ENCODE assay signal across 24 mouse cellular contexts in the genomic region with DNA sequence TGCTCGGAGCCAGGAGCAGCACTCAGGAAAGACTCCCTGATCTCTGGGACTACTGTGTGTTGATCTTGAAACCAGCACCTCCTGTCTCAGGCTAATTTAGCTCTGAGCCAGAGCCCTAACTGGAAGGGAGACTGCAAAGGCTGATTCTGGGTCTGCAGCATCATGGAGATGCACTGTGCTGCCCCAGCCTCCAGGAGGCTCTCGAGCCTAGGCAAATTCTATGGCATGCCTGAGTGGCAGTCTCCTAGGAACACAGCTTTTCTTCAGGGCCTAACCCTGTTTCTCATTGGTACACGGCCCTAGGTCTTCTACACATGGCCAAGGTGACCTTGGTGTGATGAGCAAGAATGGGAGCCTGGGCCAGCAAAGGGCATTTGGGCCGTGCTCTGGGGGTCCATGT. TPM values are rescaled to one million over a fixed set of nuclear protein-coding genes. Genes with fewer than 3 reads are reported as not detected.
DNase-seq lines count a peak whose midpoint lies in the region; ATAC-seq and TF ChIP-seq lines count a peak whose summit lies in the region.
"Had no signal": no experiment of that assay in that cellular context is flagged by ENCODE, and none has a peak within 500 bp of the region (broad histone marks: within the 10 kb centered on the region; RNA-seq: fewer than 3 reads in every experiment).

No protein-coding gene starts in this region.

- no peaks in the 10 kb centered on the region for H3K4me1 ChIP-seq in midbrain, postnatal 0 days (ENCODE audit: insufficient read depth, low read length)
- no peaks in the 10 kb centered on the region for H3K4me1 ChIP-seq in midbrain, embryonic 11.5 days (ENCODE audit: control insufficient read depth, insufficient read depth, low read length)

- no peak overlapping the region for H3K4me2 ChIP-seq in midbrain, postnatal 0 days (ENCODE audit: low read depth, low read length, poor library complexity, severe bottlenecking)
- H3K4me2 ChIP-seq in midbrain, embryonic 11.5 days, result no peak overlapping the region
- H3K4me2 ChIP-seq: heart, embryonic 11.5 days had no signal

- no peaks in the 10 kb centered on the region for H3K9me3 ChIP-seq in midbrain, postnatal 0 days (ENCODE audit: low read length)
- H3K9me3 ChIP-seq in midbrain, embryonic 11.5 days (ENCODE audit: control insufficient read depth, low read length), result no peaks in the 10 kb centered on the region
- H3K9me3 ChIP-seq: G1E; megakaryocyte, embryonic 14.5 days had no signal

- H3K9ac ChIP-seq in midbrain, postnatal 0 days (replicated peaks; ENCODE audit: low read length, poor library complexity, severe bottlenecking), result no peak overlapping the region
- H3K9ac ChIP-seq in midbrain, embryonic 11.5 days (ENCODE audit: low read length), result no peak overlapping the region

- H3K27me3 ChIP-seq in midbrain, postnatal 0 days (ENCODE audit: insufficient read depth, low read length), result no peaks in the 10 kb centered on the region
- no peaks in the 10 kb centered on the region for H3K27me3 ChIP-seq in midbrain, embryonic 11.5 days (ENCODE audit: control insufficient read depth, insufficient read depth, low read length)

- peak; percentile 60; the same call in 1 of the 2 replicates for ATAC-seq in midbrain, postnatal 0 days (ENCODE audit: low FRiP score)
- no peak for ATAC-seq in midbrain, embryonic 11.5 days (ENCODE audit: low FRiP score)
- 0 out of 2 replicates have a peak, but pooled peaks have one; percentile 5 for ATAC-seq in megakaryocyte-erythroid progenitor cell, adult 5-6 weeks (replicated peaks; ENCODE audit: low FRiP score, low TSS enrichment, poor library complexity, severe bottlenecking)
- ATAC-seq: forebrain, embryonic 16.5 days had no signal

- DNase-seq in gastrocnemius, adult 2 months, result no peak
- DNase-seq in gastrocnemius, postnatal 4 days (ENCODE audit: low spot score in 2 of 2), result no peak
- DNase-seq in left cerebral cortex, adult 2 months (ENCODE audit: extremely low spot score in 1 of 2, low spot score in 2 of 2), result no peak
- DNase-seq in left cerebral cortex, postnatal 10 days (ENCODE audit: extremely low spot score in 1 of 2, low spot score in 2 of 2), result no peak
- peak; percentile 19 for DNase-seq in midbrain, postnatal 0 days (ENCODE audit: low spot score)
- DNase-seq in midbrain, embryonic 11.5 days (ENCODE audit: low spot score, missing footprints), result no peak
- no peak for DNase-seq in urinary bladder, postnatal 25 days (ENCODE audit: low spot score)
- DNase-seq: adrenal gland, postnatal 14 days; B cell, adult 2 months; cerebellum, postnatal 14 days; gastrocnemius, postnatal 14 days; heart, postnatal 4 days; kidney, postnatal 25 days; right cerebral cortex, postnatal 14 days had no signal

- TF ChIP-seq CTCF in gastrocnemius, adult 2 months (IDR thresholded peaks at IDR 0.05), result peak; percentile 10; the same call in 1 of the 2 replicates
- TF ChIP-seq CTCF in left cerebral cortex, adult 2 months (IDR thresholded peaks at IDR 0.05), result peak; percentile 39
- TF ChIP-seq CTCF in midbrain, postnatal 0 days (IDR thresholded peaks at IDR 0.05), result peak; percentile 54

- H3K4me3 ChIP-seq in gastrocnemius, adult 2 months, result no peak overlapping the region
- no peak overlapping the region for H3K4me3 ChIP-seq in left cerebral cortex, adult 2 months
- no peak overlapping the region for H3K4me3 ChIP-seq in midbrain, postnatal 0 days (ENCODE audit: low read depth, low read length)
- H3K4me3 ChIP-seq in midbrain, embryonic 11.5 days (ENCODE audit: low read depth, low read length), result no peak overlapping the region
- H3K4me3 ChIP-seq: erythroblast, embryonic 14.5 days; megakaryocyte, embryonic 14.5 days had no signal

- intact Hi-C loops in gastrocnemius, adult 2 months (cut with DNase I), result loop anchor here (10.0 kb wide), 1 partner anchor 214 kb away; no protein-coding TSS in a partner anchor
- intact Hi-C loops in left cerebral cortex, adult 2 months (cut with DNase I), result loop anchor here (10.0 kb wide), 1 partner anchor 224 kb away; no protein-coding TSS in a partner anchor
- intact Hi-C loops in left cerebral cortex, postnatal 10 days (cut with DNase I), result no loop called here

- no peak overlapping the region for H3K27ac ChIP-seq in gastrocnemius, adult 2 months
- peak overlapping the region; percentile 60; the same call in 1 of the 2 replicates for H3K27ac ChIP-seq in left cerebral cortex, adult 2 months
- no peak overlapping the region for H3K27ac ChIP-seq in midbrain, postnatal 0 days (ENCODE audit: low read depth, low read length)
- H3K27ac ChIP-seq in midbrain, embryonic 11.5 days (ENCODE audit: low read depth, low read length), result no peak overlapping the region

- H3K36me3 ChIP-seq in midbrain, postnatal 0 days (ENCODE audit: insufficient read depth, low read length), result peaks cover 58% of the 10 kb centered on the region
- H3K36me3 ChIP-seq in midbrain, embryonic 11.5 days (ENCODE audit: control insufficient read depth, insufficient read depth, low read length), result peaks cover 23% of the 10 kb centered on the region

- WGBS in midbrain, postnatal 0 days, result 84% methylated on average over 4 of the region's 4 CpGs
- WGBS in midbrain, embryonic 11.5 days, result 80% methylated on average over 4 of the region's 4 CpGs

RNA-seq across cellular contexts. Expression of a gene that starts 2.5 kb away (rescaled TPM):
- not detected for total RNA-seq in gastrocnemius, adult 2 months (2021)
- total RNA-seq in gastrocnemius, postnatal 4 days (2021), result not detected
- total RNA-seq in left cerebral cortex, adult 2 months (2021), result not detected
- total RNA-seq in left cerebral cortex, postnatal 10 days (2021), result not detected
- not detected in 2 replicates for total RNA-seq in midbrain, postnatal 0 days (2014; rRNA removed)
- polyA plus RNA-seq in midbrain, postnatal 0 days (2015; fragmentation: Nextera tagmentation; extraction: Ambion mirVana), result not detected in 2 replicates
- not detected in 2 replicates for polyA plus RNA-seq in midbrain, embryonic 11.5 days (2014; fragmentation: Nextera tagmentation; extraction: Ambion mirVana)
- total RNA-seq in megakaryocyte-erythroid progenitor cell, adult 5-6 weeks (2014; fragmentation: Nextera tagmentation), result not detected in 2 replicates
- total RNA-seq in megakaryocyte-erythroid progenitor cell, adult 5-6 weeks (2017), result not detected in 2 replicates
- total RNA-seq: adrenal gland, postnatal 14 days; G1E; gastrocnemius, postnatal 14 days; heart, postnatal 4 days; layer of hippocampus, postnatal 14 days; left cerebral cortex, postnatal 36 days had no signal
- polyA plus RNA-seq: erythroblast, embryonic 14.5 days; forebrain, embryonic 16.5 days; G1E; heart, embryonic 11.5 days; intestine, embryonic 14.5 days; liver, embryonic 16.5 days had no signal

RNA-seq across cellular contexts. Expression of a gene that starts 23.6 kb away (rescaled TPM):
- total RNA-seq in gastrocnemius, adult 2 months (2021), result 10 to 100 TPM in 1 of 2 experiments, 1 to 10 TPM in 1; 7.8 to 12.9 TPM
- 10 to 100 TPM; 25.8 to 29.1 TPM for total RNA-seq in gastrocnemius, postnatal 4 days (2021)
- 10 to 100 TPM; 84.2 to 88.7 TPM for total RNA-seq in left cerebral cortex, adult 2 months (2021)
- total RNA-seq in left cerebral cortex, postnatal 10 days (2021), result 10 to 100 TPM; 84.8 to 92.0 TPM
- 84.1 and 111 TPM in 2 replicates for total RNA-seq in midbrain, postnatal 0 days (2014; rRNA removed)
- polyA plus RNA-seq in midbrain, postnatal 0 days (2015; fragmentation: Nextera tagmentation; extraction: Ambion mirVana), result 86.1 and 90.5 TPM in 2 replicates
- 76.7 and 84.8 TPM in 2 replicates for polyA plus RNA-seq in midbrain, embryonic 11.5 days (2014; fragmentation: Nextera tagmentation; extraction: Ambion mirVana)
- 27.7 and 39.5 TPM in 2 replicates for total RNA-seq in megakaryocyte-erythroid progenitor cell, adult 5-6 weeks (2014; fragmentation: Nextera tagmentation)
- 63.8 and 65.3 TPM in 2 replicates for total RNA-seq in megakaryocyte-erythroid progenitor cell, adult 5-6 weeks (2017)

RNA-seq across cellular contexts. Expression of a gene that starts 23.6 kb away (rescaled TPM):
- total RNA-seq in gastrocnemius, adult 2 months (2021), result under 1 TPM in 1 of 2 experiments, not detected in 1; 0.25 TPM
- total RNA-seq in gastrocnemius, postnatal 4 days (2021), result 1 to 10 TPM; 5.1 to 7.4 TPM
- total RNA-seq in left cerebral cortex, adult 2 months (2021), result 1 to 10 TPM in 1 of 2 experiments, under 1 TPM in 1; 0.38 to 1.1 TPM
- total RNA-seq in left cerebral cortex, postnatal 10 days (2021), result 1 to 10 TPM; 1.6 to 2.0 TPM
- 2.5 and 5.5 TPM in 2 replicates for total RNA-seq in midbrain, postnatal 0 days (2014; rRNA removed)
- 8.2 and 9.5 TPM in 2 replicates for polyA plus RNA-seq in midbrain, postnatal 0 days (2015; fragmentation: Nextera tagmentation; extraction: Ambion mirVana)
- 53.4 and 57.1 TPM in 2 replicates for polyA plus RNA-seq in midbrain, embryonic 11.5 days (2014; fragmentation: Nextera tagmentation; extraction: Ambion mirVana)
- 37.5 and 52.5 TPM in 2 replicates for total RNA-seq in megakaryocyte-erythroid progenitor cell, adult 5-6 weeks (2014; fragmentation: Nextera tagmentation)
- total RNA-seq in megakaryocyte-erythroid progenitor cell, adult 5-6 weeks (2017), result 46.2 and 52.3 TPM in 2 replicates

RNA-seq across cellular contexts. Expression of a gene that starts 48.0 kb away (rescaled TPM):
- total RNA-seq in gastrocnemius, adult 2 months (2021), result 1 to 10 TPM; 4.7 to 8.6 TPM
- total RNA-seq in gastrocnemius, postnatal 4 days (2021), result 10 to 100 TPM; 11.0 to 12.7 TPM
- 100 to 1,000 TPM; 325 to 339 TPM for total RNA-seq in left cerebral cortex, adult 2 months (2021)
- total RNA-seq in left cerebral cortex, postnatal 10 days (2021), result 100 to 1,000 TPM; 123 to 126 TPM
- 34.5 and 35.9 TPM in 2 replicates for total RNA-seq in midbrain, postnatal 0 days (2014; rRNA removed)
- polyA plus RNA-seq in midbrain, postnatal 0 days (2015; fragmentation: Nextera tagmentation; extraction: Ambion mirVana), result 8.3 and 9.8 TPM in 2 replicates
- polyA plus RNA-seq in midbrain, embryonic 11.5 days (2014; fragmentation: Nextera tagmentation; extraction: Ambion mirVana), result 3.4 and 3.8 TPM in 2 replicates
- total RNA-seq in megakaryocyte-erythroid progenitor cell, adult 5-6 weeks (2014; fragmentation: Nextera tagmentation), result 0.63 and 5.7 TPM in 2 replicates
- total RNA-seq in megakaryocyte-erythroid progenitor cell, adult 5-6 weeks (2017), result 0.15 and 0.66 TPM in 2 replicates
- polyA plus RNA-seq: erythroblast, embryonic 14.5 days; G1E had no signal
